Mouse (Mus musculus) brain, adult 2 months (tissue): ENCODE data around the gene Arhgef2.
A peak's percentile ranks its signal among the peaks of the same experiment; 100 is the strongest.
"Not testable (repeated sequence)": the region's sequence is repeated elsewhere in the genome, so short reads cannot be mapped to it uniquely, and the experiment has no call there.

Experiments used
- DNase-seq: peaks from one replicate; pipeline ENCODE4 v3.0.0; 2011; ENCODE audit warnings: low read depth, low spot score

Arhgef2 gene

DNA sequence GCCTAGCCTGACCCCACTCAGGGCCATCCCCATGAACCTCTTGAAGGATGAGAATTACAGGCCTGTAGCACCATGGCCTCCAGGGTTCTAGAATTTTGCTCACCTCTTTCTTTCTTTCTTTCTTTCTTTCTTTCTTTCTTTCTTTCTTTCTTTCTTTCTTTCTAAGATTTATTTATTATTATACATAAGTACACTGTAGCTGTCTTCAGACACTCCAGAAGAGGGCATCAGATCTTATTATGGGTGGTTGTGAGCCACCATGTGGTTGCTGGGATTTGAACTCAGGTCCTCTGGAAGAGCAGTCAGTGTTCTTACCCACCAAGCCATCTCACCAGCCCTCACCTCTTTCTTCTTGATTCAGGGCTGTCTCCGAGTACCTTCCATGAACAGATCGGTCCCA, at the start of gene Arhgef2:
Gene Arhgef2, plus strand, starts transcription at position 301 of the 400 bp plus-strand sequence.
- DNase-seq = not testable (repeated sequence)

- DNase-seq = no peak
These were observed 49.1 kb upstream of the Arhgef2 start for GRCm38 (mm10) chr3:88556616-88557015.

- no peak for DNase-seq
These were observed 46.2 kb upstream of the Arhgef2 start for GRCm38 (mm10) chr3:88559596-88559995.

GRCm38 (mm10) chr3:88561989-88562388, 43.8 kb upstream of the Arhgef2 start:
- DNase-seq = peak; percentile 29

GRCm38 (mm10) chr3:88563442-88563841, 42.3 kb upstream of the Arhgef2 start:
- no peak for DNase-seq

DNA sequence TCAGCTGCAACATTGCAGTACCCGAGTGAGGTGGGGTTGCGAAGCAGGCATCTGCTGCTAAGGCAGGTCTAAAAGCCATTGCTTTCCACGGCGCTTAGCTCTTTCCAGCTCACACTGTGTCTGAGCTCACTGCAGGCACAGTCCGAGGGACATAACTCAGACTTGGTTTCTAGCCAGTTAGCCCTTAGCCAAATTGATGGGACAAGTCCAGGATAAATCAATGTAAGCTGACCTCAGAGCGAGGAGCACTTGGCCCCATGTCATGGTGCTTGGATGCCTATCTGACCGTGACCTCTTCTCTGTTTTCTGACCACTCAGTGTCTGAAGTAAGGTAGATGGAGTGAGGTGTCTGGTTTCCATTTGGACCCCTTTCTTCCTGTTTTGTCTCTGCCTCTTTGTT, 41.8 kb upstream of the Arhgef2 start:
- DNase-seq = no peak

DNA sequence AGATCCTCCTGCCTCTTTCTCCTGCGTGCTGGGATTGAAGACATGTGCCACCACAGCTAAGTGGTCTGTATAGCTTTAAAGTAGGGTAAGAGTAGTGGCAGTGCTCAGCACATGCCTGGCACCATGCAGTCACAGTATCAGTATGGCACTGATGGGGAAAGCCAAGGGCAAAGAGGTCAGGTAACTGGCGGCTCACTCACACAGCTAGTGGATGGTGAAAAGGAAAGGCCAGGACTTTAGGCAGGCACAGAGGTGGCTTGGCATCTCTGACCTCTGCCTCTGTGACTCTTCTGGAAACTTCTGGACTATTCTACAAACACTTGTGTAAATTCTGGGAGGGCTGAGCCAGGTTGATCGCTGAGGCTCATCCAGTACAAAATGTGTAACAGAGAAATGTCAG, 39.6 kb upstream of the Arhgef2 start:
- DNase-seq = no peak

- no peak for DNase-seq
These were observed 39.2 kb upstream of the Arhgef2 start for GRCm38 (mm10) chr3:88566536-88567061.

DNA sequence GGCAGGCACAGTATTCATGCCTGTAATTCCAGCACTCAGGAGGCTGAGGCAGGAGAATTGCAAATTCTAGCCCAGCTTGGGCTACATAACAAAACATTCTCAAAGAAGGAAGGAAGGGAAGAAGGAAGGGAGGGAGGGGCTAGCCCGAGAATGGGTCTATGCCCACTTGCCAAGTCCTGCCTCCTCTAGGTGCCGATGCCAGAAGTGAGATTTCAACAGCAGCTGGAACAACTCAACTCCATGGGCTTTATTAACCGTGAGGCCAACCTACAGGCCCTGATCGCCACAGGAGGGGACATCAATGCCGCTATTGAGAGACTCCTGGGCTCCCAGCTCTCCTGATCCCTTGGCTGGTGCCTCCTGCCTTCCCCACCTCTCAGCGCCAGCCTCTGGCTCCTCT, 37.9 kb upstream of the Arhgef2 start:
- no peak for DNase-seq

DNA sequence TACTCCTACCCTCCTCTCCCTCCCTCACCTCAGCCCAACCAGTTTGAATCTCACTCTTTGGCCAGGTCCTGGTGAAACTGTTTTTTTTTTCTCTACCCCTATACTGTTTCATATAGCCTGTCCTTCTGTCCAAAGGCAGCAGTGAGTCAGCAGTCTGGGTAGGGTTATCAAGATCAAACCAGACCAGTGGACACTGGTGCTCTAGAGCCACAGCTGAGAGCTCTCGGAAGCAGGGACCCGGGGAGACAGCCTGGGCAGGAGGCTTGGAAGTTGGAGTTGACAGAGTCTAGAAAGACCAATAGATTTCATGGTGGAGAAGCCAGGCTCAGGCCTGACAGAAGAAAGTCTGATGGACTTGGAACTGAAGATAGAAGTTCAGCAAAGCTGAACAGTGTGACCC, 37.2 kb upstream of the Arhgef2 start:
- DNase-seq = no peak

- no peak for DNase-seq
These were observed 36.7 kb upstream of the Arhgef2 start for GRCm38 (mm10) chr3:88569093-88569492.

DNA sequence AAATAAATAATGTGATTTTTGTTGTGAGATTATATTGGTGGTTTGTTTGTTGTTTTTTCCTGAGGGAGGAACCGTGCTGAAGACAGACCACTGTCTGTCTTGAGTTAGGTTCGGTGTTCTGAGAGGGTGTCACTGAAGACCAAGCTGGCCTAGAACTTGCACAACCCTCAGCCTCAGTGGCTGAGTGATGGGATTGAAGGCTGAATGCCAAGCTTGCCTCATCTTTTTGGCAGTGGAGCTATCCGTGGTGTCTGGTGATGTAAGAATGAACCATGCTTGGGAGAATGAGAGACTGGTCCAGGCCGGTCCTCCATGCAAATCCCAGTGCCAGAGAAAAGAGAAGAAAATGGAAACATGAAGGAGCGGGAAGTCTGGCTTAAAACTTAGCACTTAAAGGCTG, 36.1 kb upstream of the Arhgef2 start:
- no peak for DNase-seq

DNA sequence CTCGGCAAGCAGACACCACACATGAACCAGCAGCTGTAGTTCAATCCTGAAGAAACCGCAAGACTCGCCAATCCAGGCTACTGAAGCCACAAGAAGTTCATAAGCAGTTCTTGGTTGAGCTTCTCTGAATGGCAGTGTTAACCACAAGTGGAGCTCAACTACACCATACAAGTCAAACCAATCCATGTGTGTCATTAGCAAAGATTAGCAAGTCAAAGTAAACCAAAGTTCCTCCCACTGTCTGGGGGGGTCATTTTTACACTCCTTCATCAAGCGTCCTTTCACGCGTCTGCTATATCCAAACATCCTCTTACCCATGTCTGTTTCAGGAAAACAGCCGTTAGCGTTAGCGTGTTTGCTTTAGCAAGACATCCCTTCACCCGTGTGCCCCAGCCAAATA, 35.4 kb upstream of the Arhgef2 start:
- DNase-seq = no peak

DNA sequence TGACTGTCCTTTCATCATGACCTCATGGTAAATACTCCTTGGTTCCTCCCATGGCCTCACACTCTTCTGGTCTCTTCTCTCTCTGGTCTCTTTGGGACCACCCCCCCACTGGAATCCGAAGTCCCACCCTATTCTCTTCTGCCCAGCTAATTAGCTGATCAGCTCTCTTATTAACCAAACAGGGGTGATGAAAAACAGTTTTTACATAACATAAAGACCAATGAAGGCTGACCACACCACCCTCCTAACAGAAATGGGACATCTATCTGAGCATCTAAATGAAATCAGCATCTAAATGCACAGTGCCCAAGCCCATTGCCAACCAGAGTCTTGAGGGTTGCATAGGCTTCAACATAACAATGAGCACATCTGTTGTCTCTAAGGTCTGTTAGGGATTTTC, 33.9 kb upstream of the Arhgef2 start:
- no peak for DNase-seq

DNA sequence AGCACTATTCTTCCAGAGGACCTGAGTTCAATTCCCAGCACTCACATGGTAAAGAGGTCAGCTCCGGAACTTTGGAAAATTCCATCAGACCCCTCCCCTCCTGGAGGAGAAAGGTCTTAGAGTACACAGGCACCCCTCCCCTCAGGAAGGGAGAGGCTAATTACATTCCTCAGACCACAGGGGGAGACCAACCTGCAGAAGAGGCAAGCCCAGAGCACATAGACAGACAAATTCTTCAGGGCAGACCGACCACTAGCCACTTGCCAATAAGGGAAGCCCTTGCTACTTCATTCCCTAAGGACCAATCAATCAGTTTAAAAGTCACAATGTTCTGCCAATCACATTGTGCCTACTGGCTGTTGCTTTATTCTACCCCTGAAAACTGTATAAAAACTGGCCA, 32.9 kb upstream of the Arhgef2 start:
- DNase-seq = no peak

GRCm38 (mm10) chr3:88573810-88574209, 32.0 kb upstream of the Arhgef2 start:
- no peak for DNase-seq

GRCm38 (mm10) chr3:88575540-88575939, 30.2 kb upstream of the Arhgef2 start, which contains the start of gene Ssr2:
Gene Ssr2 (plus strand): TSS chr3:88575876.
- DNase-seq = no peak

DNA sequence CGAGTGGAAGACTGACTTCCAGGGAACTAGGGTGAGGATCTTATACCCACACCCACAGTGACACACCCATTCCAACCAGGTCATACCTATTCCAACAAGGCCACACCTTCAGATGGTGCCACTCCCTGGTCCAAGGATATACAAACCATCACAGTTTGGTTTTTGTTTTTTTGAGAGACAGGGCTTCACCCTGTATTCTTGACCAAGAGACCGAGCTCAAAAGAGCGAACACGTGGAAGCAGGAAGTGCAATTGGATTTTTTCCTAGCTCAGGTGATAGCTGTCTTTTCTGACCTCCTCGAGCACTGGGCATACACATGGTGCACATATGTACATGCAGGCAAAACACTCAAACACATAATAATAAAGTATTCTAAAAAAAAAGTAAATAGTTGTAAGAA, 27.9 kb upstream of the Arhgef2 start:
- not testable (repeated sequence) for DNase-seq

DNA sequence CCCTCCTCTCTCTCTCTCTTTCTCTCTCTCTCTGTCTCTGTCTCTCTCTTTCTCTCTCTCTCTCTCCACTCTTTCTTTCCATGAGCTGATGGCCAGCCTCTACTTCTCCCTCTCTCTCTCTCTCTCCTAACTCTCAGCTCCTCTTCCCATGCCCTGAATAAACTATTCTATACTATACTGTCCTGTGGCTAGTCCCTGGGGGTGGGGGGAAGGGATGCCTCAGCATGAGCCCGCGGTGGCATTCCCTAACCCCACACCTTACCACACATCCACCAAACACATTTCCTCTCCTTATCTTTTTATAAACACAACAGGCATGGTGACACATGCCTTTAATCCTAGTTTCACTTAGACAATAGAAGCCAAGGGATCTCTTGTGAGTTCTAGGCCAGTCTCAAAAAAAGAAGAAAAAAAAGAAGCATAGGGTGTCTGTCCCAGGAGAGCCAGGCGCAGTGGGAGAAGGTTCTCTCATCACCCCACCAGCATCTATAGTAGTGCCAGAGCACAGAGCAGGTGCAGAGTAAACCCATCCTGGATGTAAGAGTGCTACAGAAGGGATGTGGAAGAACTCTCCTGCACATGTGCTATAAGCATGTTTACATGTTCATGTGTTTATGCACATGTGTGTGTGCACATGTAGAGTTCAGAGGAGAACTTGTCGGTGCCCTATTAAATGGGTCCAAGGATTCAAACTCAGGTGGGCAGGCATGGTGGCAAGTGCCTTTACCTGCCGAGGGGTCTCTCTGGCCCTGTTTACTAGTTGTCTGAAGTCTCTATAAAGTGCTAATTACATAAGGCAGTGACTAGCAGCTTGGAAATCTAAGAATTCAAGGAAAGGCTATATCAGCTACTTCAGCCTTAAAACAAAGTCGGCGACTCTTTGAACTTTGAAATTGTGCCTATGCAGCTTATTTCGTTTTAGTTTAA, 27.0 kb upstream of the Arhgef2 start:
- no peak for DNase-seq

DNA sequence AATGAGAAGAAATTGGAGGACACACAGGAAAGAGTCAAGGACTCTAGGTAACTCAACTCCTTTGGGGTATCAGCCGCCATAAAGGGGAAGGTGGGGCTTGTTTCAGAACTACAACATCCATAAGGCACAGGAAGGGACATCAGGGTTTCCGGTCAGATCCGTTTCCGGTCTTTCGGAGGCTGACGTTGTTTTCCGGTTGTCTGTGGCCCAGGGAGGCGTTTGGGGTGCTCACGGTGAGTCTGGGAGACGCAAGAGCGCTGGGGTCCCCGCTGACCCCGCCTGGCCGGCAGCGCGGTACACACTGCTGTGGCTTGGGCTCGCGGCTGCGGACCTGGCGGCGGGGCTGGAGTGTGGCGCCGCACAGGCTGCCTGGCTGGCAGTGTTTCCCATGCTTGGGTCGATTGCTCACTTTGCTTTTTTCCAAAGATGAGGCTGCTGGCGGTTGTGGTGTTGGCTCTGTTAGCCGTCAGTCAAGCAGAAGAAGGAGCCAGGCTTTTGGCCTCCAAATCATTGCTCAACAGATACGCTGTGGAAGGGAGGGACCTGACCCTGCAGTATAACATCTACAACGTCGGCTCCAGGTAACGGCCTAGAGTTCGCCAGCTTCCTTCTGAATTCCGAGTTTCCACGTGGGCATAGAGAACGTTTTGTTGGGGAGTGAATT, 26.2 kb upstream of the Arhgef2 start:
- peak; percentile 96 for DNase-seq

GRCm38 (mm10) chr3:88585769-88586168, 20.0 kb upstream of the Arhgef2 start:
- DNase-seq = no peak

GRCm38 (mm10) chr3:88586640-88587039, 19.1 kb upstream of the Arhgef2 start:
- DNase-seq = no peak

GRCm38 (mm10) chr3:88590246-88590645, 15.5 kb upstream of the Arhgef2 start:
- no peak for DNase-seq
